11 mouse cellular contexts compared by ENCODE assay signal in genomic region chr11:33944067-33944785, GRCm38 (mm10). TPM values are rescaled to one million over a fixed set of nuclear protein-coding genes. Genes with fewer than 3 reads are reported as not detected.
DNase-seq lines count a peak whose midpoint lies in the region; ATAC-seq lines count a peak whose summit lies in the region.
"Had no signal": no experiment of that assay in that cellular context is flagged by ENCODE, and none has a peak within 500 bp of the region (broad histone marks: within the 10 kb centered on the region; RNA-seq: fewer than 3 reads in every experiment).

No protein-coding gene starts in this region.

- intact Hi-C loops in left cerebral cortex, postnatal 36 days (cut with DNase I): loop anchor here (10.0 kb wide), 1 partner anchor 271 kb away; no protein-coding TSS in a partner anchor
- intact Hi-C loops in heart, postnatal 25 days (cut with DNase I): no loop called here

- no peak overlapping the region for H3K9ac ChIP-seq in hindbrain, embryonic 13.5 days

- H3K27me3 ChIP-seq in hindbrain, embryonic 10.5 days (ENCODE audit: insufficient read depth, poor library complexity, severe bottlenecking): no peaks in the 10 kb centered on the region
- no peaks in the 10 kb centered on the region for H3K27me3 ChIP-seq in hindbrain, embryonic 13.5 days

- peak; percentile 33 for DNase-seq in hindbrain, embryonic 10.5 days (ENCODE audit: low spot score)
- peak; percentile 47 for DNase-seq in right cerebral cortex, postnatal 4 days
- DNase-seq in right cerebral cortex, postnatal 14 days: no peak
- peak; percentile 43 for DNase-seq in embryo, embryonic 11 days
- DNase-seq in ovary, postnatal 14 days (ENCODE audit: low spot score): no peak
- DNase-seq in left cerebral cortex, postnatal 36 days (ENCODE audit: low spot score in 2 of 2): no peak
- no peak for DNase-seq in heart, postnatal 25 days (ENCODE audit: low spot score)
- DNase-seq: kidney, adult 2 months had no signal

- ATAC-seq in hindbrain, embryonic 13.5 days (ENCODE audit: low FRiP score): no peak
- ATAC-seq: forebrain, embryonic 16.5 days had no signal

- H3K4me1 ChIP-seq in hindbrain, embryonic 10.5 days (replicated peaks): no peaks in the 10 kb centered on the region
- H3K4me1 ChIP-seq in hindbrain, embryonic 13.5 days (replicated peaks): peaks cover under 1% of the 10 kb centered on the region; the same call in 1 of the 2 replicates

- H3K4me3 ChIP-seq in hindbrain, embryonic 10.5 days: no peak overlapping the region
- no peak overlapping the region for H3K4me3 ChIP-seq in hindbrain, embryonic 13.5 days

- H3K9me3 ChIP-seq in hindbrain, embryonic 10.5 days: no peaks in the 10 kb centered on the region
- no peaks in the 10 kb centered on the region for H3K9me3 ChIP-seq in hindbrain, embryonic 13.5 days

- H3K4me2 ChIP-seq in hindbrain, embryonic 13.5 days: no peak overlapping the region

- 0 out of 2 replicates have a peak overlapping the region, but pooled peaks have one; percentile 8 for H3K27ac ChIP-seq in hindbrain, embryonic 10.5 days
- H3K27ac ChIP-seq in hindbrain, embryonic 13.5 days: no peak overlapping the region

- H3K36me3 ChIP-seq in hindbrain, embryonic 10.5 days: no peaks in the 10 kb centered on the region
- no peaks in the 10 kb centered on the region for H3K36me3 ChIP-seq in hindbrain, embryonic 13.5 days

- whole genome bisulfite sequencing in hindbrain, embryonic 10.5 days: 62% methylated on average over 4 of the region's 4 CpGs
- WGBS in hindbrain, embryonic 13.5 days: 62% methylated on average over 4 of the region's 4 CpGs

RNA-seq across cellular contexts. Expression of gene Kcnmb1, which starts 18.6 kb away (rescaled TPM):
- polyA plus RNA-seq in hindbrain, embryonic 10.5 days (2016; fragmentation: Nextera tagmentation; extraction: Ambion mirVana): 0.20 and 0.26 TPM in 2 replicates
- 0.27 and 0.52 TPM in 2 replicates for polyA plus RNA-seq in hindbrain, embryonic 13.5 days (2015; fragmentation: Nextera tagmentation; extraction: Ambion mirVana)
- total RNA-seq in left cerebral cortex, postnatal 36 days (2021): under 1 TPM; 0.32 to 0.43 TPM
- 1 to 10 TPM in 1 of 2 experiments, under 1 TPM in 1; 0.70 to 1.1 TPM for total RNA-seq in heart, postnatal 25 days (2021)
- total RNA-seq: megakaryocyte, adult 5-6 weeks had no signal

RNA-seq across cellular contexts. Expression of gene Kcnip1, which starts 48.7 kb away (rescaled TPM):
- 6.1 and 9.5 TPM in 2 replicates for polyA plus RNA-seq in hindbrain, embryonic 10.5 days (2016; fragmentation: Nextera tagmentation; extraction: Ambion mirVana)
- polyA plus RNA-seq in hindbrain, embryonic 13.5 days (2015; fragmentation: Nextera tagmentation; extraction: Ambion mirVana): 71.3 and 75.5 TPM in 2 replicates
- 10 to 100 TPM; 28.4 to 31.4 TPM for total RNA-seq in left cerebral cortex, postnatal 36 days (2021)
- total RNA-seq in heart, postnatal 25 days (2021): not detected
- polyA plus RNA-seq: kidney, adult 2 months had no signal

Comparison
In these comparisons a context has a peak if more than half of its experiments do, and no peak if none do; other contexts are left out.
1. DNase-seq: peak in hindbrain, embryonic 10.5 days (single experiment), right cerebral cortex, postnatal 4 days (single experiment) and embryo, embryonic 11 days (single experiment); none in right cerebral cortex, postnatal 14 days (single experiment), ovary, postnatal 14 days (single experiment), left cerebral cortex, postnatal 36 days (0 of 2) and heart, postnatal 25 days (single experiment).
2. RNA of gene Kcnip1, which starts 48.7 kb away (total RNA-seq): 28.4 to 31.4 TPM in left cerebral cortex, postnatal 36 days; not detected in heart, postnatal 25 days; every median in the first group is over 10 times any median in the second.